Comparison of ENCODE assay signal across 19 mouse cellular contexts in genomic region chr3:100032969-100033368, GRCm38 (mm10).
DNase-seq lines count a peak whose midpoint lies in the region; ATAC-seq lines count a peak whose summit lies in the region.
"Had no signal": no experiment of that assay in that cellular context is flagged by ENCODE, and none has a peak within 500 bp of the region (broad histone marks: within the 10 kb centered on the region; RNA-seq: fewer than 3 reads in every experiment).

No protein-coding gene starts in this region.

- ATAC-seq in cerebellum, adult (ENCODE audit: insufficient number of reproducible peaks, low FRiP score, low TSS enrichment), result peak; percentile 42; the same call in 1 of the 2 replicates
- ATAC-seq: activated CD4-positive, CD25-positive, alpha-beta regulatory T cell, adult 4 months; forebrain, embryonic 15.5 days had no signal

- DNase-seq in cerebellum, postnatal 14 days, result no peak
- DNase-seq in layer of hippocampus, adult 9-11 months, result peak; percentile 13
- no peak for DNase-seq in layer of hippocampus, postnatal 36 days
- DNase-seq in right cerebral cortex, adult 2 months (ENCODE audit: low spot score in 2 of 2), result peak; percentile 30 to 42
- DNase-seq in right cerebral cortex, postnatal 25 days, result no peak
- DNase-seq: adrenal gland, adult 8-10 months; adrenal gland, postnatal 25 days; cerebellum, adult 11 months; cerebellum, adult 9-11 months; cerebellum, postnatal 36 days; embryo, embryonic 11 days; gastrocnemius, postnatal 10 days; gastrocnemius, postnatal 36 days; heart, adult 2 months; heart, postnatal 14 days; heart, postnatal 4 days had no signal

Comparison
In these comparisons a context has a peak if more than half of its experiments do, and no peak if none do; other contexts are left out.
1. DNase-seq: peak in layer of hippocampus, adult 9-11 months (single experiment) and right cerebral cortex, adult 2 months (2 of 2); none in cerebellum, postnatal 14 days (0 of 2), layer of hippocampus, postnatal 36 days (0 of 2) and right cerebral cortex, postnatal 25 days (single experiment).